Mouse (Mus musculus) left cerebral cortex, postnatal 10 days (tissue): Measurements from ENCODE around the gene Rrp8. TPM values are rescaled to one million over a fixed set of nuclear protein-coding genes. Genes with fewer than 3 reads are reported as not detected.
"Not testable (repeated sequence)": the region's sequence is repeated elsewhere in the genome, so short reads cannot be mapped to it uniquely, and the experiment has no call there.

ENCODE experiments used
- DNase-seq, 2 experiments: peaks; one replicate each; pipeline ENCODE4 v3.0.0; 2021 to 2022; ENCODE audit warnings: low spot score in 2 of 2, mixed read lengths in 1 of 2; ENCODE audit errors: extremely low spot score in 1 of 2
- intact Hi-C: fragments of 180-260 bp; cut with DNase I; formaldehyde crosslinking; loops from one replicate; pipeline ENCODE4 v1.15.1; 2025
- total RNA-seq, 2 experiments: library from RNA; stranded (reverse); gene quantifications; 2 replicates each; pipeline ENCODE4 v1.2.3; 2021

Gene Rrp8
- total RNA-seq, 2 experiments from 2014 or later: 9.9 to 16.0 TPM

- DNase-seq: peak; percentile 93 to 94
- intact Hi-C loops: no loop called here
Observed at GRCm38 (mm10) chr7:105751491-105752433, 14.6 kb upstream of the Rrp8 start, which contains the start of gene Tpp1. Tpp1 (minus strand) TSS chr7:105752235.

GRCm38 (mm10) chr7:105747776-105748175 is 10.6 kb upstream of the Rrp8 start:
- DNase-seq: no peak
- intact Hi-C loops: loop anchor here (10.0 kb wide), 1 partner anchor 193 kb away; the partner anchor contains the start of gene Smpd1

DNA sequence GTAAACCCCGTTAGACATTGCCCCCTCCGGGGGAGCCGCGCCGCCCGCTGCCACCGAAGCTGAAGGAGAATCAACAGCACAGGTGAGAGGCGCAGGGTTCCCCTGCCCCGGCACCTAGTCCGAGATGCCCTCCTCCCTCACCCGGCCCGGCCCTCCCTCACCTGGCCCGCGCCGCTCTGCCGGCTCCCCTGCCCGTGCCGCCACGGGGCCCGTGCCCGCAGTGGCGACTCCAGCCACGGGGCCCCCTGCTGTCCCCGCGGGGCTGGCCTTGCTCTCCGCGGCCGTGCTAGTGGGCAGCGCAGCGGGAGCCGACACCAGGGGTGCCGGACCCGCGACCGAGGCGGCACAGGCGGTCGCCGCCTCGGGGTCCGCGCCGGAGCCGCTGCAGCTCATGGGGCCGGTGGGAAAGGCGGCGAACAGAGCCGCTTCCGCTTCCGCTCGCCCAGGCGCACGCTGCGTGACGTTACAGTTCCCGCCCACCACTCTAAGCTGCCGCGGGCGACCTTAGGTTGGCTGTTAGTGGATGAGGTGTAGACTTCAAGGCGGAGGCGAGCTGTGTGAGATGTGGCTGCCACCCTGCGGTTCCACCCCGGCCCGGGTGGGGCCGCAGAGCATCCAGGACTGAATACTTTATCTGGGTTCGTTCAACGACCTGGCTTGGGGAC is 6.9 kb upstream of the Rrp8 start, which contains the start of gene Taf10:
Taf10 (minus strand) TSS at position 436 of the 665 bp plus-strand sequence.
- peak; percentile 82 to 92 for DNase-seq
- intact Hi-C loops: loop anchor here (10.0 kb wide), 1 partner anchor 189 kb away; the partner anchor contains the start of gene Smpd1

GRCm38 (mm10) chr7:105743246-105743925 is 6.2 kb upstream of the Rrp8 start:
- intact Hi-C loops: loop anchor here (10.0 kb wide), 1 partner anchor 189 kb away; the partner anchor contains the start of gene Smpd1
- DNase-seq: not testable (repeated sequence)

- not testable (repeated sequence) for DNase-seq
- intact Hi-C loops: loop anchor here (10.0 kb wide), 1 partner anchor 188 kb away; the partner anchor contains the start of gene Smpd1
Observed at GRCm38 (mm10) chr7:105742539-105743215, 5.5 kb upstream of the Rrp8 start.

DNA sequence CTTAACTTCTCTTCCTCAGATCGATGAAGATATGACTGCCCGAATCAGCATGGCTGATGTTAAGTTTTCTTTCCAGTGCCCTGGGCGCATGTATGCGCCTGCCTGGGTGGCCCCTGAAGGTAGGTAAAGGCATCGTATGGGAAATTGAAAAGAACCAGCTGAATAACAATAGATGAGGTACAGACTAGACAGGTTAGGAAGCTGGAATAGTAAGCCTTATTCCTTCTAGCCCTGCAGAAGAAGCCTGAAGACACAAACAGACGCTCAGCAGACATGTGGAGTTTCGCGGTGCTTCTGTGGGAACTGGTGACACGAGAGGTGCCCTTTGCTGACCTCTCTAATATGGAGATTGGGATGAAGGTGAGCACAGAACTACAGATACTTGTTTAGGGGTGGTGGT is 4.8 kb upstream of the Rrp8 start:
- DNase-seq: no peak
- intact Hi-C loops: loop anchor here (10.0 kb wide), 1 partner anchor 187 kb away; the partner anchor contains the start of gene Smpd1

DNA sequence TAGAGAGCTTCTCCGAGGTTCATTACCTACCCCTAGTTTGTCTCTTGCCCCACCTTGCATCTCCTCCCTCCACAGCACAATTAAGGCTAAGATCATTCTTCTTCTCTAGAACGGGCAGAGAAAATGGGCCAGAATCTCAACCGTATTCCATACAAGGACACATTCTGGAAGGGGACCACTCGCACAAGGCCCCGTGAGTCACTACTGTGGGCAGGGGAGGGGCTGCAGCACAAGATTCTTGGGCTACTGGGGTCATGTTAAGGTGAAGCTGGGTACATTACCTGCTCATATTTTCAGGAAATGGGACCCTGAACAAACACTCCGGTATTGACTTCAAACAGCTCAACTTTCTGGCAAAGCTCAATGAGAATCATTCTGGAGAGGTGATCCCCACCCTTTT is 3.7 kb upstream of the Rrp8 start:
- no peak for DNase-seq
- intact Hi-C loops: loop anchor here (10.0 kb wide), 1 partner anchor 186 kb away; the partner anchor contains the start of gene Smpd1

GRCm38 (mm10) chr7:105740089-105740795 is 3.1 kb upstream of the Rrp8 start:
- intact Hi-C loops: loop anchor here (10.0 kb wide), 1 partner anchor 185 kb away; the partner anchor contains the start of gene Smpd1
- DNase-seq: no peak

DNA sequence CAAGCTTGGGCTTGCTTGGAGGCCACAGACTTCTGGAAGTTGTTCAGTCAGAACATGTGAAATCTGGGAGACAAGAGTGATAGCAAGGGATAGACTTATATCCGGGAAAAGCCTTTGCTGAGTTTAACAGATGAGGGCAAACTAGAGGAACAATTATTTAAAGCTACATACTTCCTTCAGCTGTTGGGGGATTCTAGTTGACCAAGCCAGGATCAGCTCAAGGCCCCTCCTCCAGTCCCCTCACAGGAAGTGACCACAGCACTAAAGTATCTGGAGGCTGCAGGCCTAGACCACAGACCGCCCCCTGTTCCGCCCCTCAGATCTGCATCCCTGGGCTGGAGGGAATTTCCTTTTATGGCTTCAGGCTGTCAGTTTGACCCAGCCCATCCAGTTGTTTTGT is 1.8 kb upstream of the Rrp8 start:
- intact Hi-C loops: loop anchor here (10.0 kb wide), 2 partner anchors 56 to 104 kb away; partner anchors contain the start of gene Trim3
- peak in 1 of 2 experiments; percentile 86 for DNase-seq

GRCm38 (mm10) chr7:105738286-105738685 is 1.1 kb upstream of the Rrp8 start:
- no peak for DNase-seq
- intact Hi-C loops: loop anchor here (10.0 kb wide), 2 partner anchors 57 to 103 kb away; partner anchors contain the start of gene Trim3

GRCm38 (mm10) chr7:105737648-105738047 is 463 bp upstream of the Rrp8 start:
- intact Hi-C loops: loop anchor here (10.0 kb wide), 2 partner anchors 57 to 103 kb away; partner anchors contain the start of gene Trim3
- DNase-seq: no peak

DNA sequence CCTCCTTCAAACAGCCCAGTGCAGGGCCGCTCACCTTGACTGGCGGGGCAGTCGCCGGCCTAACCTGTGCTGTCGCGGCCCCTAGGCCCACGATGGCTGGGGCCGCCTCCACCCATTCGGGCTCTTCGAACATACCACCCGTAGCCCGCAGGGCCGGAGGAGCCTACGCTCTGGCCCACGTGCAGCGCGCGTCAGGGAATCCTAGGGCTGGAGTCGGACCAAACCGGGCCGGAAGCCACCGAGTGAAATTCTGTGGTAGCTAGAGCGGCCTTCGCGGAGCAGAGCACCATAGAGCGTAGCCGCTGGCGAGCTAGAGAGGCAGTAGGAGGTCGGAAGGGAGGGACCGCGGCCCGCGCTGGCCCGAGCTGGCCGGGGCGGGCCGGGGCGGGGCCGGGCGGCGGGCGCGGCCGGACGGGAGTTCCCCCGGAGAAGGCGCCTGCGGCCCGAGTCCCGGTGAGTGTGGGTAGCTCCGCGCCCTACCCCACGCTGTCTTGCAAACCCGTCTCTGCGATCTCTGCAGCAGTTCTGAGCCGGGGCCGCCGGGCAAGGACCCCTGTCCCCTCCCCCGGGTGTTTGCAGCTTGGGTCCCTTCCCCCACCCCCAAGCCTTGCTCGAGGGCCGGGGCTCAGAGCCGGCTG is 802 bp downstream of the Rrp8 start, which contains the start of gene Ilk:
Ilk (plus strand) TSS at position 329 of the 638 bp plus-strand sequence.
- intact Hi-C loops: loop anchor here (10.0 kb wide), 2 partner anchors 58 to 102 kb away; partner anchors contain the start of gene Trim3

GRCm38 (mm10) chr7:105735464-105735863 is 1.7 kb downstream of the Rrp8 start:
- intact Hi-C loops: loop anchor here (10.0 kb wide), 2 partner anchors 59 to 101 kb away; partner anchors contain the start of gene Trim3

More for the DNA sequence above, 802 bp downstream of the Rrp8 start, which contains the start of gene Ilk:
- DNase-seq: peak; percentile 90 to 95

DNA sequence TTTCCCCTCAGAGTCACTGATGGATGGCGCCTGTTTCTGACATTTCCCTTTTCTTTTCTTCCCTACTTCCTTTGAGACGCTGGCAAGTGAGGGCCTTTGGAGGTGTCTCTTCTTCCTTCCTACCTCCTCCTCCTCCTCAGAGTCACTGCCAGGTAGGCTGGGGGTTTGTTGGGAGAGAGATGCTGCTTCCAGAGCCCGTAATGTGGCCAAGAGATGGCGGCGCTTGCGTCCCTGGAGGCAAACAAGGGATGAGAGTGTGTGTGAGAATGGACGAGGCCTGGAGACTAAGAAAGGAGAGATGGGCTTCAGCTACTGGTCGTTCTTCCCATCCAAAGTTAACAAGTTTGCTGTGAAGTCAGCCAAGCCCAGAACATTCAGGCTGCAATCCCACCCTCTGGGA is 2.4 kb downstream of the Rrp8 start:
- intact Hi-C loops: loop anchor here (10.0 kb wide), 2 partner anchors 60 to 100 kb away; partner anchors contain the start of gene Trim3
- DNase-seq: no peak

More at GRCm38 (mm10) chr7:105735464-105735863, 1.7 kb downstream of the Rrp8 start:
- not testable (repeated sequence) for DNase-seq

DNA sequence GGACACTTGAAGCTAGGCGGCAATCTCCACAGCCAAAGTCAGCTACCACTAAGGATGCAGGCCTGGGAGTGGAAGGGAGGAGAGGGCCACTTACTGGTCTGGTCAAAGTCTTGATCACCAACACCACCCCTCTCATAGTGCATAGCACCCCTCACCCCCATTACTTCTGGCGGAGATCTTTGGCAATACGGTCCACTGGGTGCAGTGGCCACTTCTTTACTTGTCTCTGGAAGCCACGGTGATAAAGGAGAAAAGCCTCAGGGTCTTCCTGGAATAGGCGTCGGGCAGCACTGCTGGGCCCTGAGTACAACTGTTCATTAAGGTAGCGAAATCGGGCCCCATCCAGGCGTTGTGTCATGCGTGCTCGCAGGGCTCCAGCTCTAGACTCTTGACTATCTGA is 3.3 kb downstream of the Rrp8 start:
- intact Hi-C loops: loop anchor here (10.0 kb wide), 2 partner anchors 61 to 99 kb away; partner anchors contain the start of gene Trim3
- DNase-seq: no peak
